Mouse (Mus musculus): ENCODE data around the gene Sorcs2. TPM values are rescaled to one million over a fixed set of nuclear protein-coding genes. Genes with fewer than 3 reads are reported as not detected.
"Not testable (repeated sequence)": the region's sequence is repeated elsewhere in the genome, so short reads cannot be mapped to it uniquely, and the experiment has no call there.

Sorcs2 gene
- polyA plus RNA-seq, 1 experiment = not detected

DNA sequence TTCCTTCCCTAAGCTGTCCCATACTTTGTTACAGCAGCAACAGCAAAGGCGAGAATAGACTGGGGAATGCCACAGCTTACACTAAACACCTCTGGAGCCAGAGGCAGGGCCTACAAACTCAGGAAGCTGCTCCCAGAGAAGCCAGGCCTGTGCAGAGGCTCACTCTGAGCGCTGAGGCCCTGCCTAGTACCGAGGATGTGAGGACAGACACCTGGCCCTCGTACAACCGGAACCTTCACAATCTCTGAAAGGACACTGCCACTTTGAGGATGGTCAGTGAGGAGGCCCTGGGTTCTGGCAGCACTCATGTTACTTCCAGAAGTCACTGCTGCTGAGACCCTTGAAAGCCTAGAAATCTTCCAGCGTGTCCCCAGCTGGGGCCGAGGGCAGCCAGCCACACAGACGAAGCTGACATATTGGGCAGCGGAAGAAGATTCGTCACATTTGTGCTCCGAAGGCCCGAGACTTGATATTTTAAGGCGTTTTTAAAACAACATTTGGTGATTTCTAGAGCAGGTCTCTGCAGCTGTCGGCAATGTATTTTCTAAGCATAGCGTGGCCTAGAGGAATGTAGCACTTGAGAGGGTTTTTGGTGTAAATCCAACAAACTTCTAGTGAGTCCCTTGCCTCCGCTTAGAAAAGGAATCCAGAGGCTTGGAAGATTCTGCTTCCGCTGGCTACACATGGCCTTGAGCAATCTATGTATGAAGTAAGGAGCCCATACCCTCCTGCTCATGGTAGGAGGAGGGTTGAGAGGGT, 145.0 kb downstream of the Sorcs2 start:
- TF ChIP-seq POLR2A (IDR thresholded peaks at IDR 0.05; ENCODE audit: insufficient read depth, low read depth, low read length) (no peak), CTCF (IDR thresholded peaks at IDR 0.05; ENCODE audit: insufficient read depth, low read depth, low read length) (no peak)
- H3K4me3 ChIP-seq (ENCODE audit: insufficient read depth, low read depth, low read length) = no peak overlapping the region
- H3K27ac ChIP-seq (ENCODE audit: insufficient read depth, low read depth, low read length) = no peak overlapping the region
- WGBS = 84% methylated on average over 17 of the region's 17 CpGs
- peaks cover 9% of the 10 kb centered on the region for H3K4me1 ChIP-seq (ENCODE audit: control insufficient read depth, insufficient read depth, low read length)

DNA sequence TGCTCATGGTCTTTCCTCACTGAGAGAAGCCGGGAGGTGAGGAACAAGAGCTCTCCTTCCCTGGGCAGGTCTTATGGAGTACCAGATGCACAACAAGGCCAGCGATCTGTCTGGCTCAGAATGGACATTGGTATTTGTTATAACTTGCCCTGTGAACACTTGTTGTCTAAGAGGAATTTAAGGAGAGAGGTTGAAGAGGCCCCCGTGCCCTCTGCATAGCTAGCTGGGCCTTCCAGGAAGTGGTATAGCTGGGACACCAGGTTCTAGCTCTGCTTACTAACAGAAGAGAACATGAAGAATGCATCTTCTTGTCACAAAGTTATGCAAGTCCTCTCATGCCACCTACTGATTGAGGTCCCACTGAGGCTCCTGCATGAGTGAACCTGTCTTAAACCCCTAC, 149.9 kb downstream of the Sorcs2 start:
- Histone ChIP-seq H3K27ac (ENCODE audit: insufficient read depth, low read depth, low read length) (no peak overlapping the region), H3K4me3 (ENCODE audit: insufficient read depth, low read depth, low read length) (no peak overlapping the region), H3K4me1 (ENCODE audit: control insufficient read depth, insufficient read depth, low read length) (peaks cover 9% of the 10 kb centered on the region)
- TF ChIP-seq POLR2A (IDR thresholded peaks at IDR 0.05; ENCODE audit: insufficient read depth, low read depth, low read length) (no peak), CTCF (IDR thresholded peaks at IDR 0.05; ENCODE audit: insufficient read depth, low read depth, low read length) (no peak)
- WGBS = 92% methylated on average over 3 of the region's 3 CpGs

- not testable (repeated sequence) for H3K27ac ChIP-seq (ENCODE audit: insufficient read depth, low read depth, low read length); H3K4me3 ChIP-seq (ENCODE audit: insufficient read depth, low read depth, low read length); H3K4me1 ChIP-seq (ENCODE audit: control insufficient read depth, insufficient read depth, low read length)
- 96% methylated on average over 8 of the region's 10 CpGs for WGBS
Observed at GRCm38 (mm10) chr5:36237526-36237925, 160.4 kb downstream of the Sorcs2 start.

- Histone ChIP-seq H3K4me3 (ENCODE audit: insufficient read depth, low read depth, low read length) (no peak overlapping the region), H3K4me1 (ENCODE audit: control insufficient read depth, insufficient read depth, low read length) (peaks cover 17% of the 10 kb centered on the region), H3K27ac (ENCODE audit: insufficient read depth, low read depth, low read length) (no peak overlapping the region)
- WGBS = 91% methylated on average over 9 of the region's 9 CpGs
- TF ChIP-seq CTCF (IDR thresholded peaks at IDR 0.05; ENCODE audit: insufficient read depth, low read depth, low read length) = no peak
- TF ChIP-seq POLR2A (IDR thresholded peaks at IDR 0.05; ENCODE audit: insufficient read depth, low read depth, low read length) = no peak
Observed at GRCm38 (mm10) chr5:36230301-36230780, 167.6 kb downstream of the Sorcs2 start.

- Histone ChIP-seq H3K4me3 (ENCODE audit: insufficient read depth, low read depth, low read length) (no peak overlapping the region), H3K4me1 (ENCODE audit: control insufficient read depth, insufficient read depth, low read length) (peaks cover 25% of the 10 kb centered on the region), H3K27ac (ENCODE audit: insufficient read depth, low read depth, low read length) (no peak overlapping the region)
- whole genome bisulfite sequencing = 71% methylated on average over 23 of the region's 23 CpGs
- TF ChIP-seq POLR2A (IDR thresholded peaks at IDR 0.05; ENCODE audit: insufficient read depth, low read depth, low read length) (no peak), CTCF (IDR thresholded peaks at IDR 0.05; ENCODE audit: insufficient read depth, low read depth, low read length) (no peak)
Observed at GRCm38 (mm10) chr5:36228405-36229370, 169.3 kb downstream of the Sorcs2 start.

DNA sequence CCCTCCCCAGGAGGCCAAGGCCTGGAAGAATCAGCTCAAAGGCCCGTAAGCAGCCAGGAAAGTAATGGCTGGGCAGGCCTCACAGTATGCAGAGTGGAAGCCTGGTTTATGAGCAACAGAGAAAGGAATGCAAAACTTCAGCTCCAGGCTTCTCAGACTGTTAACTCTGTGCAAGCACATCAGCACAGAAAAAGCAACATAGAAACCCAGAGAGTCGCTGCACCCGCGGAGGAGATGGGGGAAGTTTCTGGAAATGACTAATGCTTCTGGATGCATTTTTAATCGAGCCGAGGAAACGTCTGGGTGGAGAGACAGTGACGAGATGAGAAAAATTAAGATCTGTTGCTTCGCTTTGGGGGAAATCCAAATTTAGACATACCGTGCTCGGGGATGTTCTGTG, 171.6 kb downstream of the Sorcs2 start:
- H3K27ac ChIP-seq (ENCODE audit: insufficient read depth, low read depth, low read length) = no peak overlapping the region
- WGBS = 26% methylated on average over 11 of the region's 11 CpGs
- H3K4me3 ChIP-seq (ENCODE audit: insufficient read depth, low read depth, low read length) = no peak overlapping the region
- no peak for TF ChIP-seq POLR2A (IDR thresholded peaks at IDR 0.05; ENCODE audit: insufficient read depth, low read depth, low read length)
- no peak for TF ChIP-seq CTCF (IDR thresholded peaks at IDR 0.05; ENCODE audit: insufficient read depth, low read depth, low read length)
- H3K4me1 ChIP-seq (ENCODE audit: control insufficient read depth, insufficient read depth, low read length) = peaks cover 25% of the 10 kb centered on the region

DNA sequence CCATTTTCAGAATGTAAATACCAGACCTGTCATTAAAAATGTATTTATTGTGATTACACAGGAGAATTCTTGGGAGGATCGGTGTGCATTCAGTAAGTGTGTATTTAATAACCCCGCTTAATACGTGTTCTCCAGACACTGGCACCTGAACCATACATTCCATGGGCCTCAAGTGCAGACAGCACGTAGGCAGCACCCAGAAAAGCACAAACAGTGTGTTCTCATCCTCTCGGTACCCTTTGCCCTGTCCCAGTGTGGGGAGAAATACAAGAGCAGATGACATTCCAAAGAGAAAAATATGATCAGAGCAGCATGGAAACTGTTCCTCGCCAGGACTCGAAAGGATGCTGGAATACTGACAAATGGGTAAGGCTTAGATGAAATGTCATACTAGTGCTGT, 172.1 kb downstream of the Sorcs2 start:
- Histone ChIP-seq H3K27ac (ENCODE audit: insufficient read depth, low read depth, low read length) (no peak overlapping the region), H3K4me3 (ENCODE audit: insufficient read depth, low read depth, low read length) (no peak overlapping the region), H3K4me1 (ENCODE audit: control insufficient read depth, insufficient read depth, low read length) (peaks cover 25% of the 10 kb centered on the region)
- 77% methylated on average over 7 of the region's 7 CpGs for WGBS
- TF ChIP-seq POLR2A (IDR thresholded peaks at IDR 0.05; ENCODE audit: insufficient read depth, low read depth, low read length) = no peak
- TF ChIP-seq CTCF (IDR thresholded peaks at IDR 0.05; ENCODE audit: insufficient read depth, low read depth, low read length) = no peak

GRCm38 (mm10) chr5:36223787-36224186, 174.2 kb downstream of the Sorcs2 start:
- TF ChIP-seq CTCF (IDR thresholded peaks at IDR 0.05; ENCODE audit: insufficient read depth, low read depth, low read length) = peak; percentile 6; the same call in 1 of the 2 replicates
- no peak for TF ChIP-seq POLR2A (IDR thresholded peaks at IDR 0.05; ENCODE audit: insufficient read depth, low read depth, low read length)
- WGBS = 57% methylated on average over 6 of the region's 6 CpGs

DNA sequence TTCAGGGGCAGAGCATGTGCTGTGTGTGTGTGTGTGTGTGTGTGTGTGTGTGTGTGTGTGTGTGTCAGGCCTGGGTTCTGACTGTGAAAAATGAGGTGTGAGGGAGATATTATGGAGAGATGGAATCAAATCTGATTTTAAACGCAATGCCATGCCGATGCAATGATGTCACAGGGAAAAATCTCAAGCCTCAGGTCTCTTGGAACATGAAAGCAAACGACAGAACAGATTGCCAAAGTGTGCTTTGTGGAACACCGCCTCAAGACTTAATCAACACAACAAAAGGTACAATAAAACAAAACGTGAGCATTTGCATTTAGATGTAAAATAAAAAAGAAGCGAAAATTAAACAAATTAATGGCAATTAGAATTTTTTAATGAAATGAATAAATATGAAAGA, 177.3 kb downstream of the Sorcs2 start:
- TF ChIP-seq POLR2A (IDR thresholded peaks at IDR 0.05; ENCODE audit: insufficient read depth, low read depth, low read length) = no peak
- no peak overlapping the region for H3K4me3 ChIP-seq (ENCODE audit: insufficient read depth, low read depth, low read length)
- H3K27ac ChIP-seq (ENCODE audit: insufficient read depth, low read depth, low read length) = no peak overlapping the region
- WGBS = 69% methylated on average over 6 of the region's 6 CpGs
- H3K4me1 ChIP-seq (ENCODE audit: control insufficient read depth, insufficient read depth, low read length) = peaks cover 12% of the 10 kb centered on the region

More at GRCm38 (mm10) chr5:36223787-36224186, 174.2 kb downstream of the Sorcs2 start:
- Histone ChIP-seq H3K27ac (ENCODE audit: insufficient read depth, low read depth, low read length) (no peak overlapping the region), H3K4me3 (ENCODE audit: insufficient read depth, low read depth, low read length) (no peak overlapping the region), H3K4me1 (ENCODE audit: control insufficient read depth, insufficient read depth, low read length) (peaks cover 26% of the 10 kb centered on the region)

All from olfactory bulb, adult 2 months (tissue).